Mouse (Mus musculus) gastrocnemius, adult 8-10 months (tissue): ENCODE measurements at regions not wholly inside any gene's neighbourhood (a gene's known extent, or its start where the extent isn't known, plus 50 kb on each side); places are given as distances from the start of the nearest gene placed in this dataset.
A peak's percentile ranks its signal among the peaks of the same experiment; 100 is the strongest.

Experiments
- DNase-seq, 2 experiments: peaks; one replicate each; pipeline ENCODE4 v3.0.0; 2022; ENCODE audit warnings: low spot score in 2 of 2

- no peak for DNase-seq
These were observed 120.0 kb downstream of the Dact1 start for GRCm38 (mm10) chr12:71429561-71430200.

GRCm38 (mm10) chr12:71430331-71430730, 120.6 kb downstream of the Dact1 start:
- DNase-seq, result no peak

- no peak for DNase-seq
These were observed 121.4 kb downstream of the Dact1 start for GRCm38 (mm10) chr12:71431116-71431515.

- no peak for DNase-seq
These were observed 124.0 kb downstream of the Dact1 start for GRCm38 (mm10) chr12:71433549-71434200.

GRCm38 (mm10) chr12:71438254-71438653, 128.6 kb downstream of the Dact1 start:
- peak in 1 of 2 experiments; percentile 23 for DNase-seq

- no peak for DNase-seq
These were observed 131.2 kb downstream of the Dact1 start for GRCm38 (mm10) chr12:71440863-71441262.

GRCm38 (mm10) chr12:71441272-71441671, 131.6 kb downstream of the Dact1 start:
- no peak for DNase-seq

GRCm38 (mm10) chr12:71446177-71446891, 136.7 kb downstream of the Dact1 start:
- no peak for DNase-seq

GRCm38 (mm10) chr12:71446892-71447268, 137.2 kb downstream of the Dact1 start:
- DNase-seq, result no peak

GRCm38 (mm10) chr12:71449032-71449431, 139.3 kb downstream of the Dact1 start:
- no peak for DNase-seq

GRCm38 (mm10) chr12:71450128-71450527, 140.4 kb downstream of the Dact1 start:
- no peak for DNase-seq

- no peak for DNase-seq
These were observed 141.2 kb downstream of the Dact1 start for GRCm38 (mm10) chr12:71450680-71451463.

GRCm38 (mm10) chr12:71456900-71457299, 147.2 kb downstream of the Dact1 start:
- no peak for DNase-seq

GRCm38 (mm10) chr12:71458559-71459176, 149.0 kb downstream of the Dact1 start:
- no peak for DNase-seq

GRCm38 (mm10) chr12:71460643-71461042, 151.0 kb downstream of the Dact1 start:
- no peak for DNase-seq

GRCm38 (mm10) chr12:71467820-71468219, 158.1 kb downstream of the Dact1 start:
- DNase-seq, result no peak

- DNase-seq, result no peak
These were observed 158.6 kb downstream of the Dact1 start for GRCm38 (mm10) chr12:71468324-71468723.

GRCm38 (mm10) chr12:71470983-71471715, 161.5 kb downstream of the Dact1 start:
- DNase-seq, result no peak

GRCm38 (mm10) chr12:71471720-71472119, 162.0 kb downstream of the Dact1 start:
- DNase-seq, result no peak

- DNase-seq, result no peak
These were observed 166.6 kb downstream of the Dact1 start for GRCm38 (mm10) chr12:71476238-71476637.

- DNase-seq, result no peak
These were observed 168.0 kb downstream of the Dact1 start for GRCm38 (mm10) chr12:71477691-71478090.
